Mouse (Mus musculus): ENCODE measurements at regions not wholly inside any gene's neighbourhood (a gene's known extent, or its start where the extent isn't known, plus 50 kb on each side); places are given as distances from the start of the nearest gene placed in this dataset.
"Not testable (repeated sequence)": the region's sequence is repeated elsewhere in the genome, so short reads cannot be mapped to it uniquely, and the experiment has no call there.

DNA sequence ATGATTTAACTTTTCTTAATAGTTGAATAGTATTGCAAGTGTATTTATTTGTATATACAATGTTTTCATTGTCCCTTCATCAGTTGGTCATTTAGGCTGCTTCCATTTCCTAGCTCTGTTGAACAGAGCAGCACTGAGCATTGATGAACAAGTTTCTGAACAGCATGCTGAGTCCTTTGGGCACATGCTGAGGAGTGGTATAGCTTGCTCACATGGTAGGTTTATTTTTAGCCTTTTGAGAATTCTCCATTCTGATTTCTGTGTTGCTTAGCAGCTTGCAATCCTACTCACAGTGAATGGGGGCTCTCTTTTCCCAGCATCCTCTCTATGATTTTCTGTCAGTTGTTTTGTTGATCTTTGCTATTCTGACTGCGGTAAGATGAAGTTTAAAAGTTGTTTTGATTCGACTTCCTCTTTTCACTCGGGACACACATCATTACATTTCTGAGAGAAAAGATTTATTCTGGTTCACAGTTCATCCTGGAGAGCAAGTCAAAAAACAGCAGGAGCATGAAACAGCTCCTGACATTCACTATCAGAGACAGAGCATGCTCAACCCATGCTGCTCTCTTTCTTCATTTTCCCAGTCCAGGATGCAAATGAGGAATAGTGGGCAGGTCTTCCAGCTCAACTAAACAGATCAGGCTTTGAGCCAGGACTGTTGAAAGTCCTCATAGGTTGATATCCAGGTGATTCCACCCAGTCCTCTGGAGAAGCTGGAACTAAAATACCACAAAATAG lies 413.1 kb downstream of the Gm37988 start:
- DNase-seq (ENCODE audit: low spot score in 2 of 2), result no peak

DNA sequence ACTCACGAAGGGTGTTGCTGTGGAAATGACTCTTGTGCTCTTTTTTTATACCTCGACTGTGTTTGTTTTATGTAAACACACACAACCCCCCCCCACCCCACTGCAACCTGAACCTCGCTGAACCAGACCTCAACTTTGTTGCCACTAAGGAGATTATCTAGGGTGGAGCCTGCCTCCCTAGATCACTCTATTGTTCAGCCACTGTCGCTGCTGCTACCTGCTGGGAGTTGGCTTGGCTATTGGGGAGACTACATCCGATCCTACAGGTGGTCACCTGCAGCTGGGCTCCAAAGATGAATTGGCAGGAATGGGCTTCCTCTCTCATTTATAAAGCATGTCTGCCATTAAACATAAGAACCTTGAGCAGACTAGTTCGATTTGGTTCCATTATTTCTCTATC lies 420.2 kb downstream of the Gm37988 start:
- no peak for DNase-seq (ENCODE audit: low spot score in 2 of 2)

DNA sequence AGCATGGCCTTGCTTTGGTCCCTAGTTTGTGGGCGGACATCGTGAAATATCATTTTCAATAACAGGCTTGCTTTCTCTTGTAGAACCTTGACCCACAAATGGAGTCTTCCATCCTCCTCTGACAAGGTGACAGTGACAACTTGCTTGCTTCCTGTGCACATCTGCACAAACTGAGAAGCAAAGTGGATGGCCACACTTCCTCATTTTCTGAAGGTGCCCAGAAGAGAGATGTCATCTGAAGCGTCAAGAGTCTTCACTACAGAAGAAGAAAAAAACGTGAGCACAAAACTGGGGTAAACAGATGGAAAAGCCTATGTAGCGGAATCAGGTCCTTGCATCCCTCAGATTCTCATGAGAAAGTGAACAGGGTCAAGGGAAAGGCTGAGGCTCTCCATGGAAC lies 423.5 kb downstream of the Gm37988 start:
- no peak for DNase-seq (ENCODE audit: low spot score in 2 of 2)

DNA sequence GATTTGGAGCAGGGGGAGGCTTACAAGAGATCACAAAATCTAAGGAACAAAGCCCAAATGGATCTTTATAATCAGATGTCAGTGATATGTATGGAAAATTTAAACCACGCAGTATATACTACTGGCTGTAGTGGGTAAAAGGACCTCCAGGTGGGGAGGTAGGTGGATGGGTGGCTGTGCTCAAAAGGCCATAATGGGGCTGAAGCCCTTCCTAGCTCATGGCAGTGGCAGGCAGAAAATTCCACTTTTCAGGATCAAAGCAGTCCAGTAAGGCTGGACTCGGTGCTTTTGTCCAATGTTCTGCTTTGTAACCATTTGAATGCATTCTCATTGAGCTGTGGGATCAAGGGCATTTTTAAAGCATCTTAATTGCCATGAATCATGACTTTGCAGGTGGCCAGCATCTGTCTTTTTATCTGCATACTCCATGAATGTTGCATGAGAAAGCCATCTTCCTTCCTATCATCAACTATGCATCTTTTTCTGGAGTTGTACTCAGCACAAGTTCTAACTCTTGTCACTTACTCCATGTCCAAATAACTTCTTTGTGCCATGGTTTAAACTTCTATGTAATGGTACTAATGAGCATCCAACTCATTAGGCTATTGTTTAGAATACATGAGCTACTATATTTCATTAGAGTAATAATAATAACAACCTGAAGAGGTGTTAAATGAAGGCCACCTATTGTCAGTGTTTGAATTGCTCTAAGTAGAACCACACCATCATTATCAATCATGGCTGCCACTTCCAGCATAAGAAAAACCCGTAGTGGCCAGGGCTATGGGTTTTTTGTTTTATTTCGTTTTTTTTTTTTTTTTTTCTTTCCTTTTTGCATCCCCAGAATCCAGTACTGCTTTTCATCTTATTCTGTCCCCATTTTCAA lies 424.5 kb downstream of the Gm37988 start:
- no peak for DNase-seq (ENCODE audit: low spot score in 2 of 2)

DNA sequence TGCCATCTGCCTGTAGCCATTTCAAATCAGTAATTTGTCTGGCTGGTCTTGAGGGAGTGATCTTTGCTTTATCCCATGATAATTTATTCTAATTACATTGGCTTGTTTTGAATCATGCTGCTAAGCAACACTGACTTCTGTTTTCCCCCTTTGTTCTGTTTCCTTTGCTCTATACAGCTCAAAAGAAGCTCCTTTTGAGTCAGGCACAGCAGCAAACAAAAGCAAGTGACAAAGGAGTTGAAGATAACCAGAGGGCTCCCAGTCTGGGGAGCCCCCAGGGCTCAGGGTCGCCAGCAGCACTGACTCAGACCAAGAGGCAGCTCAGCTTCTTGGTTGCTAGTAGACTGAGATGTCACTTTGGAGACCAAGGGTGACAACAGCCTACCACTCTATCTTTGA lies 425.2 kb downstream of the Gm37988 start:
- no peak for DNase-seq (ENCODE audit: low spot score in 2 of 2)

DNA sequence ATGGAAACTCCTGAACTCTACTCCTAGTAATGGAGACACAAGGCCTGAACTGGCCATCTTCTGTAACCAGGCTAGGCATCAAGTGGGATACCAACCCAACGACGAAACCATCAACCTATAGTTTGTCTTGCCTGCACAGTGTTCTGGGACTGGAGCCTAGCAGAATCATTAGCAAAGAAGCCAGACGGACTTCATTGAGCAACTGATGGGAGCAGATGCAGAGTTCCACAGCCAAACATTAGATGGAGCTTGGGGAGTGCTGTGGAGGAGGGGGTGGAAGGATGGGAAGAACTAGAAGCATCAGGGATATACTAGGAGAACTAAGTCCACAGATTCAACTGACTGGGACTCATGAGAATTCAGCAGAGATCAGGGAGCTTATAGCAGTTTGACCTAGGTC lies 435.5 kb downstream of the Gm37988 start:
- peak in 1 of 2 experiments; percentile 5 for DNase-seq (ENCODE audit: low spot score in 2 of 2)

DNA sequence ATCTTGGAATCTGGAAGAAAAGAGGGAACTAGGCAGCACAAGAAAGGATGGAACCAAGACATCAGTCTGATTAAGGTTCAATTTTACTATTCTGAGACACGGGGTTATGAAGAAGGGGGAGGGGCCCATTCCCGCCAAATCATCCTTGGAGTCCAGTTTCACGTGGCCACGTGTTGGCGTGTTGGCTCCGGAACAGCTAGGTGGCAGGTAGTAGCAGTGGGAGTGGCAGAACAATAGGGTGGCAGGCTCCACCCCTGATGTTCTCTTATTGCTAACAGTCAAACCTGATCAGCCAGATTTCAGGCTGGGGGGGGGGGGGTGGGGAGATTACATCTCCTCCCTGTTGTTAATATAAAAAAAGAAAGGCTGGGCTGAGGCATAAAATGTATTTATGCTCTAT lies 453.2 kb downstream of the Gm37988 start:
- not testable (repeated sequence) for DNase-seq (ENCODE audit: low spot score in 2 of 2)

DNA sequence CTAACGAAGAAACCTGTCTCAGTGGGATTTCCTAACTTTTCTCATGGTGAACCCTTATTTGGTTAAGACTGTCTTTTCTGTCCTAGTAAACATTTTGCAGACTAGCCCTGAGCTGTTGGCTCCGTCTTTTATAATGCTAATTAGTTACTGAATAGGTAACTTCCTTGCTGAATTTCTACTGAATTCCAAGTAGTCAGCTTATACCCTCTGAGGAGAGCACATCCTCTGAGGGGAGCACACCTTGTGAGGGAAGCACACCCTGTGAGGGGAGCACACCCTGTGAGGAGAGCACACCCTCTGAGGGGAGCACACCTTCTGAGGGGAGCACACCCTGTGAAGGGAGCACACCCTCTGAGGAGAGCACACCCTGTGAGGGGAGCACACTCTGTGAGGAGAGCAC lies 453.6 kb downstream of the Gm37988 start:
- not testable (repeated sequence) for DNase-seq (ENCODE audit: low spot score in 2 of 2)

DNA sequence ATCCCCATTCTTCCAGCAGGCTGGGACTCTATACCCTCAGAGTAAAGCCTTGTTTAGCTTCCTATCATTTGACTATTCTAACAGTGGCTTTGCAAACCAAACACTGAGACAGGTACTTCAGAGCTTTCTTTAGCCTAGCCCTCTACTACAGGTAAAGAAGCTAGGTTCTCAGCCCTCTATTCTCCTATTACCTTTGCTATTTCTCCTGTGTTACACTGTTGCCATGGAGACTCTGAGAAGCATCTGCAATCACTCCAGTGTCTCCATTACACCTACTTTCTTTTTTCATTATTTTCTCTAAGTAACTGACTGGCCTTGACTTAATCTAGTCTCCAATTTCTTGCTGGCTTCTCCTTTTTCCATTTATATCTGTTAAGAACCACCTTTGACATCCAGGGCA lies 466.2 kb downstream of the Gm37988 start:
- no peak for DNase-seq (ENCODE audit: low spot score in 2 of 2)

DNA sequence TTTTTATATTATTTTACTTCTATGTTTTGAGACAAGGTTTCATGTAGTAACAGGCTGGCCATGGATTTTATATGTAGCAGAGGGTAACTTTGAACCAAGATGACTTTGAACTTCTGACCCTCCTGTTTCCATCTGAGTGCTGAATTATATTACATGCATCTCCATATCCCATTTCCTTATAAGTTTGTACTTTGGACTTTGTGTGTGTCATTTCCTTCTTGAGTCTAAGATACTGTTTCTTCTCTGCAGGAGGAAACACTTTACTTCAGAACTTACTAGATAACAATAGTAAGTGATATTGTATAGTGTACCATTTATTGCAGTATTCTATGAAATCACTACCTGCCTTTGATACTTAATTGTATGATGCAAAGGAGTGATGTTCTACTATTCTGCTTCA lies 486.9 kb downstream of the Gm37988 start:
- no peak for DNase-seq (ENCODE audit: low spot score in 2 of 2)

DNA sequence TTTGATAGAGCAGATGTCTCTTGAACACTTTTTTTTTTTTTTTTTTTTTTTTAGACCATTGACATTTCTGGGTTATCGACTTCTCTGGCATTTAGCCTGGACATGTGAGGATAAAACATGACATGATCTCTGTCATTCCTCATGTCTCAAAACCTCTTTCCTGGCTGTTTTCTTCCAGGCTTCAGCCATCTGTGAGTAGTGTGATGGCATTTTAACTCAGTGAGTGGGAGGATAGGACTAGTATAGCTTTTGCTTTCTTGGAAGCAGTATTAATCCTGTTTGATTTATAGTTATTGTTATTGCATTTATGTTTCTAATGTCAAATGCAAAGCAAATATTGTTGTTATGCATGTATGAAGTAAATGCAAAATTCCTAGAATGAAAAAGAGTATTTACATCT lies 489.9 kb downstream of the Gm37988 start:
- DNase-seq (ENCODE audit: low spot score in 2 of 2), result no peak

DNA sequence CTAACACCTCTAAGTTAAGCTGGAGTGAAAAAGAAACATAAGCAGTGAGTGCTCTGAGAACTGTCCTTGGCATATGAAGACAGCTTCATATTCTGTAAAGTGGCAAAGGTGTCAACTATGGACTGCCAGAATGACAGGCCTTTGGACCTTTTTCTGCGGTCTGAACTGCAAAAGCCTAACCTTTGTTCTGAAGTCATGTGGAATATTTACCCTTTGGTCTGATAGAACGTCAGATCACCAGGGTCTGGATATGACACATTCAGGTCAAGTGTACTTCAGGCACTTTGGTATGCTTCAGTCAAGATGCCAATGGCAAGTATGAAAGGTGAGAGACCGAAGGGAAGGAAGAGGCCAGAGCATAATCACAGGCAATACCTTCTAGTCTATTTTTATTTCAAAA lies 504.0 kb downstream of the Gm37988 start:
- DNase-seq (ENCODE audit: low spot score in 2 of 2), result no peak

DNA sequence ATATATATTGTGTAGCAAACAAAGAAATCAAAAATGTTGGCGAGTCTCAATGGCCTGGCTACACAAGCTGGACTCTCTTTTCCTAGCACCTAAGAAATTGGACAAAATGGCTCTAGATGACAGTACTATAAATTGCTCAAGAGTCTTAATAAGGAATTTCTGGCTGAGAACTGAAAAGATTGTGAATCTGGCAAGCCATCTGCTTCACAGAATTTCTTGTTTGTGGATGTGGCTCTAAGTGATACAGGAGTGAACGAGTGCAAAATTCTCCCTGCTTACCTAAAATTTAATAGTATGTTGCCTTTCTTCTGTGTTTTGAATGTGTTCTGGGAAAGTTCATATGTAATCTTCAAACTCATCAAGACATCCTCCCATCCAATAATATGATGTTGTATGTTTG lies 508.1 kb downstream of the Gm37988 start:
- peak; percentile 14 to 48 for DNase-seq (ENCODE audit: low spot score in 2 of 2)

DNA sequence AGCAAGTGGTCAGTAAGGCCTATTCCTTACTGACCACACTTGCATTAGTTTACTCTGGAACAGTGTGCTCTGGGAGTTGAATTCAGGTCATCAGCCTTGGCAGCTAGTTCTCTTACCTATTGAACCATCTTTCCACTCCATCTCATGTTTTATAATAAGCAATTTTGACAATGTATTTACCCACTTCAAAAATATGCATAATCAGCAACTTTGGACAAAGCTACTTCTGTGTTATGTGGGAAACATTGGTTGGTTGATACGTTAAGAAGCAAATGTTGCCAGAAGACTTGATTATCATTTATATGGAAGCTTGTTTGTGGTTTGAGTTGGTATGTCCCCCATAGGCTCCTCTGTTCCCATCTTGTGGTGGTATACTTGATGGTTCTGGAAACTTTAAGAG lies 509.4 kb downstream of the Gm37988 start:
- DNase-seq (ENCODE audit: low spot score in 2 of 2), result no peak

DNA sequence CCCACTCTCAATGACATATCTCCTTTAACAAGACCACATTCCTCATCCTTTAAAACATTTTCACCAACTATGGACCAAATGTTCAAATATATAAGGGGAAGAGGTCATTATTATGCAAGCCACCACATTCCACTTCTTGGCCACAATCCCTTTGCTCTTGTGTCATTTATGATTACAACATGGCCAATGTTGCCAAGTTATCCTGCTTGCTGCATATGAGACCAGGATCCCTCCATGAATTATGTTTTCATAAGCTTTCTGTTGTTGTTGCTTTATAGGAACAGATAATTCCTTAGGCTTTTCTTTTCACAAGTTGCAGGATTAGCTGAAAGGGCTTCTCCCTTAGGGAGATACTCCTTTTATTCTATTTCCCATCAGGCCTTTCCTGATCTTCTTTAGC lies 518.6 kb downstream of the Gm37988 start:
- no peak for DNase-seq (ENCODE audit: low spot score in 2 of 2)

Data from left cerebral cortex, adult 9 months (tissue).